Mouse (Mus musculus) urinary bladder, adult 2 months (tissue): ENCODE measurements around the gene Amn1. TPM values are rescaled to one million over a fixed set of nuclear protein-coding genes. Genes with fewer than 3 reads are reported as not detected.
"Not testable (repeated sequence)": the region's sequence is repeated elsewhere in the genome, so short reads cannot be mapped to it uniquely, and the experiment has no call there.

Source experiments
- DNase-seq: peaks from one replicate; pipeline ENCODE4 v3.0.0; 2022; ENCODE audit warnings: low spot score
- polyA plus RNA-seq: library from polyadenylated mRNA; depleted of rRNA; stranded (reverse); fragments of >200 nt; gene quantifications from 2 replicates; pipeline ENCODE4 v1.2.3, GENCODE M21; 2012

Amn1 gene
- polyA plus RNA-seq, 1 experiment: 18.2 TPM

- no peak for DNase-seq
These were observed 34.1 kb downstream of the Amn1 start for GRCm38 (mm10) chr6:149154116-149155030.

GRCm38 (mm10) chr6:149153473-149154115 lies 34.9 kb downstream of the Amn1 start:
- DNase-seq: no peak

- no peak for DNase-seq
These were observed 36.4 kb downstream of the Amn1 start for GRCm38 (mm10) chr6:149152119-149152518.

GRCm38 (mm10) chr6:149148436-149149229 lies 39.9 kb downstream of the Amn1 start:
- DNase-seq: no peak

GRCm38 (mm10) chr6:149145143-149145542 lies 43.4 kb downstream of the Amn1 start:
- DNase-seq: no peak

- peak; percentile 70 for DNase-seq
These were observed 46.9 kb downstream of the Amn1 start for GRCm38 (mm10) chr6:149141393-149142173.

GRCm38 (mm10) chr6:149139471-149139870 lies 49.0 kb downstream of the Amn1 start, which contains the start of gene Etfbkmt:
TSS of gene Etfbkmt (plus strand) at chr6:149139849.
- DNase-seq: no peak

- no peak for DNase-seq
These were observed 49.5 kb downstream of the Amn1 start for GRCm38 (mm10) chr6:149139011-149139410.

- no peak for DNase-seq
These were observed 50.6 kb downstream of the Amn1 start for GRCm38 (mm10) chr6:149137936-149138335.

GRCm38 (mm10) chr6:149135631-149136030 lies 52.9 kb downstream of the Amn1 start:
- DNase-seq: no peak

- no peak for DNase-seq
These were observed 53.9 kb downstream of the Amn1 start for GRCm38 (mm10) chr6:149134391-149135150.

GRCm38 (mm10) chr6:149132311-149133077 lies 56.0 kb downstream of the Amn1 start:
- DNase-seq: no peak

GRCm38 (mm10) chr6:149131111-149131510 lies 57.4 kb downstream of the Amn1 start:
- no peak for DNase-seq

GRCm38 (mm10) chr6:149129870-149130269 lies 58.6 kb downstream of the Amn1 start, which contains the start of gene Gm10203:
TSS of gene Gm10203 (plus strand) at chr6:149130170.
- DNase-seq: not testable (repeated sequence)

- DNase-seq: no peak
These were observed 61.8 kb downstream of the Amn1 start for GRCm38 (mm10) chr6:149126675-149127074.

- DNase-seq: no peak
These were observed 65.5 kb downstream of the Amn1 start for GRCm38 (mm10) chr6:149123042-149123441.

GRCm38 (mm10) chr6:149119853-149120252 lies 68.7 kb downstream of the Amn1 start:
- no peak for DNase-seq

- DNase-seq: no peak
These were observed 69.6 kb downstream of the Amn1 start for GRCm38 (mm10) chr6:149118935-149119334.

- no peak for DNase-seq
These were observed 71.5 kb downstream of the Amn1 start for GRCm38 (mm10) chr6:149116992-149117391.

- DNase-seq: no peak
These were observed 79.6 kb downstream of the Amn1 start for GRCm38 (mm10) chr6:149108909-149109308.
